In the genomic region with DNA sequence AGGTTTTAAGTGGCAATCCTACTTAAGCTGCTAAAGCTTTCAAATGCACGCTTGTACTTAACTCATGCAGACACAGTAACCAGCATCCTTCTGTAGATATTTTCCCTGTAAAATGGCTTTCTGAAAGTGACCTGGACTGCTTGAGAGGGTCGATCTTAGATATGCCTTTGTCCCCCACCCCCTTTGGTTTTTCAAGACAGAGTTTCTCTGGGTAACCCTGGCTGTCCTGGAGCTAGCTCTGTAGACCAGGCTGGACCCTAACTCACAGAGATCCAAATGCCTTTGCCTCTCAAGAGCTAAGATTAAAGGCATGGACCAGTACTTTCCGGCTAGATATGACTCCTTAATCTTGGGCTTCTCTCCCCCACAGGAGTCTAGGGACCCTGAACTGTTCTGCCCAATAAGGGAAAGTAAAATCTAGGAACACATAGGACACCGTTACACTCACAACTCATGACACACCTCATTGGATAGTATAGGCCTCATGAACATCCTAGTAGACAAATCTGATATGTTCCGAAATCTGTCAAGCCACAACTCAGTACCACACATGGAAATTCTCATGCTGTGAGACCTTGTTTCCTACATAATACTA, we compare ENCODE assay signal across 23 mouse cellular contexts. TPM values are rescaled to one million over a fixed set of nuclear protein-coding genes. Genes with fewer than 3 reads are reported as not detected.
DNase-seq lines count a peak whose midpoint lies in the region; ATAC-seq and TF ChIP-seq lines count a peak whose summit lies in the region.
"Had no signal": no experiment of that assay in that cellular context is flagged by ENCODE, and none has a peak within 500 bp of the region (broad histone marks: within the 10 kb centered on the region; RNA-seq: fewer than 3 reads in every experiment).

No protein-coding gene starts in this region.

- H3K27ac ChIP-seq in spleen, adult 2 months (ENCODE audit: insufficient read depth, low read length), result peak overlapping the region; percentile 21; the same call in 1 of the 2 replicates
- H3K27ac ChIP-seq: embryonic facial prominence, embryonic 10.5 days; embryonic facial prominence, embryonic 12.5 days; forebrain, embryonic 13.5 days; forebrain, embryonic 15.5 days had no signal

- no peaks in the 10 kb centered on the region for H3K27me3 ChIP-seq in spleen, adult 2 months (ENCODE audit: control insufficient read depth, insufficient read depth, low read length)
- H3K27me3 ChIP-seq: embryonic facial prominence, embryonic 12.5 days; forebrain, embryonic 13.5 days; forebrain, embryonic 15.5 days had no signal

- peaks cover 27% of the 10 kb centered on the region for H3K4me1 ChIP-seq in spleen, adult 2 months (ENCODE audit: control insufficient read depth, insufficient read depth, insufficient read length)

- peak; percentile 56 for DNase-seq in CD4-positive, CD25-positive, alpha-beta regulatory T cell, adult 2 months (ENCODE audit: low read depth, low spot score)
- DNase-seq in spleen, adult 2 months (ENCODE audit: low read depth in 1 of 2, low spot score in 2 of 2), result no peak
- no peak for DNase-seq in spleen, adult 12 weeks (ENCODE audit: low spot score)
- DNase-seq in CD4-positive helper T cell, adult 2 months (ENCODE audit: low read depth, low spot score), result peak; percentile 49
- DNase-seq in naive thymus-derived CD4-positive, alpha-beta T cell, adult 2 months (ENCODE audit: low read depth), result peak; percentile 65
- DNase-seq in right cerebral cortex, postnatal 4 days, result no peak
- DNase-seq: adrenal gland, adult 2 months; adrenal gland, postnatal 10 days; adrenal gland, postnatal 36 days; B cell, adult 2 months; cerebellum, adult 11-12 months; cerebellum, adult 2 months; cerebellum, adult 9-10 months; cerebellum, postnatal 10 days; cerebellum, postnatal 25 days; forebrain, postnatal 0 days had no signal

- 77% methylated on average over 5 of the region's 5 CpGs for WGBS in spleen, adult 2 months

- H3K36me3 ChIP-seq in spleen, adult 2 months (ENCODE audit: control insufficient read depth, insufficient read depth, low read length), result peaks cover 11% of the 10 kb centered on the region
- H3K36me3 ChIP-seq: embryonic facial prominence, embryonic 10.5 days; embryonic facial prominence, embryonic 12.5 days; forebrain, embryonic 15.5 days had no signal

- no peak for ATAC-seq in CD4-positive, CD25-positive, alpha-beta regulatory T cell, adult 4 months
- ATAC-seq: forebrain, embryonic 13.5 days; forebrain, embryonic 15.5 days; forebrain, postnatal 0 days had no signal

- no peak for TF ChIP-seq POLR2A in spleen, adult 2 months (IDR thresholded peaks at IDR 0.05; ENCODE audit: low read depth, low read length)

- TF ChIP-seq CTCF in spleen, adult 2 months (IDR thresholded peaks at IDR 0.05; ENCODE audit: extremely low read depth, insufficient read depth, insufficient read length, insufficient replicate concordance), result no peak

- H3K4me3 ChIP-seq in spleen, adult 2 months (ENCODE audit: extremely low read depth, insufficient read depth, insufficient read length), result peak overlapping the region; percentile 40
- H3K4me3 ChIP-seq: embryonic facial prominence, embryonic 10.5 days; embryonic facial prominence, embryonic 12.5 days; forebrain, embryonic 13.5 days; forebrain, embryonic 15.5 days had no signal

RNA-seq across cellular contexts. Expression of a gene that starts 2.6 kb away (rescaled TPM):
- polyA plus RNA-seq in CD4-positive, CD25-positive, alpha-beta regulatory T cell, adult 4 months (2017; shearing (Covaris generic)), result 1,000 to 10,000 TPM; 1,558 to 1,756 TPM
- polyA plus RNA-seq in spleen, adult 2 months (2012; rRNA removed), result 38.2 and 50.2 TPM in 2 replicates
- polyA plus RNA-seq: embryonic facial prominence, embryonic 10.5 days; embryonic facial prominence, embryonic 12.5 days; embryonic facial prominence, embryonic 14.5 days; forebrain, embryonic 11.5 days; forebrain, embryonic 13.5 days had no signal

Comparison
In these comparisons a context has a peak if more than half of its experiments do, and no peak if none do; other contexts are left out.
1. DNase-seq: peak in CD4-positive, CD25-positive, alpha-beta regulatory T cell, adult 2 months (single experiment), CD4-positive helper T cell, adult 2 months (single experiment) and naive thymus-derived CD4-positive, alpha-beta T cell, adult 2 months (single experiment); none in spleen, adult 2 months (0 of 2), spleen, adult 12 weeks (single experiment) and right cerebral cortex, postnatal 4 days (single experiment).
2. RNA of a gene that starts 2.6 kb away (polyA plus RNA-seq): 1,558 to 1,756 TPM in CD4-positive, CD25-positive, alpha-beta regulatory T cell, adult 4 months; 38.2 to 50.2 TPM in spleen, adult 2 months; every median in the first group is over 10 times any median in the second.